Mouse (Mus musculus) liver, embryonic 11.5 days (tissue): Measurements from ENCODE around the gene Endou. TPM values are rescaled to one million over a fixed set of nuclear protein-coding genes. Genes with fewer than 3 reads are reported as not detected.

Source experiments
- ATAC-seq: fragments of 200-750 bp; cut with Nextera tagmentation; replicated peaks from 2 replicates; pipeline ENCODE4 v1.8.0; 2017; ENCODE audit warnings: moderate number of reproducible peaks, mild to moderate bottlenecking, moderate TSS enrichment, moderate library complexity; ENCODE audit not compliant: low FRiP score
- DNase-seq: peaks from one replicate; pipeline ENCODE4 v3.0.0-alpha.2; 2017; ENCODE audit warnings: low spot score
- H3K27ac ChIP-seq: fragments of 300-500 bp; sonication (generic); 2 replicates; pipeline ENCODE4 v1.5.1; 2014; ENCODE audit warnings: mild to moderate bottlenecking, low read depth, low read length, control low read depth
- H3K27me3 ChIP-seq: fragments of 300-500 bp; sonication (generic); replicated peaks from 2 replicates; pipeline ENCODE4 v1.6.1; 2014; ENCODE audit warnings: low read length, mixed read lengths; ENCODE audit not compliant: control insufficient read depth, insufficient read depth
- H3K36me3 ChIP-seq: fragments of 300-500 bp; sonication (generic); 2 replicates; pipeline ENCODE4 v1.6.1; 2014; ENCODE audit warnings: mild to moderate bottlenecking, low read length, moderate library complexity, mixed read lengths; ENCODE audit not compliant: control insufficient read depth, insufficient read depth
- H3K4me1 ChIP-seq: fragments of 300-500 bp; sonication (generic); replicated peaks from 2 replicates; pipeline ENCODE4 v1.6.1; 2014; ENCODE audit warnings: low read length, mixed read lengths; ENCODE audit not compliant: control insufficient read depth, insufficient read depth
- H3K4me2 ChIP-seq: fragments of 300-500 bp; sonication (generic); 2 replicates; pipeline ENCODE4 v1.6.1; 2014; ENCODE audit warnings: mild to moderate bottlenecking, control low read depth, moderate library complexity
- H3K4me3 ChIP-seq: fragments of 300-500 bp; sonication (generic); 2 replicates; pipeline ENCODE4 v1.5.1; 2014; ENCODE audit warnings: low read depth, low read length, control low read depth
- H3K9ac ChIP-seq: fragments of 300-500 bp; sonication (generic); 2 replicates; pipeline ENCODE4 v1.6.1; 2014; ENCODE audit warnings: low read depth, low read length, control low read depth
- H3K9me3 ChIP-seq: fragments of 300-500 bp; sonication (generic); 2 replicates; pipeline ENCODE4 v1.6.1; 2016; ENCODE audit warnings: low read length, inconsistent platforms, mixed read lengths; ENCODE audit not compliant: control insufficient read depth
- WGBS: fragments of 180-500 bp; shearing (Covaris S2); extraction: QIAGEN DNeasy Blood & Tissue Kit; methylation state at CpG from one replicate; pipeline ENCODE4 v1.1.7; 2014; 5-methylcytosine and 5-hydroxymethylcytosine counted together
- polyA plus RNA-seq: library from polyadenylated mRNA; unstranded; fragments of >200 nt; fragmentation: Nextera tagmentation; extraction: Ambion mirVana; gene quantifications from 2 replicates; pipeline ENCODE4 v1.2.1, GENCODE M21; 2014

The Endou gene
- polyA plus RNA-seq, 1 experiment from 2014 or later = not detected

- 0 out of 2 replicates have a peak, but pooled peaks have one; percentile 30 for ATAC-seq
- Histone ChIP-seq H3K36me3 (no peaks in the 10 kb centered on the region), H3K9ac (peak overlapping the region; percentile 42), H3K9me3 (no peaks in the 10 kb centered on the region), H3K4me1 (peaks cover 25% of the 10 kb centered on the region), H3K4me3 (peak overlapping the region; percentile 53), H3K27ac (peak overlapping the region; percentile 34; the same call in 1 of the 2 replicates), H3K4me2 (peak overlapping the region; percentile 90), H3K27me3 (peaks cover 50% of the 10 kb centered on the region)
- 2% methylated on average over 18 of the region's 18 CpGs for WGBS
- no peak for DNase-seq
Measured at GRCm38 (mm10) chr15:97768192-97768591, 37.1 kb upstream of the Endou start.

- Histone ChIP-seq H3K27ac (peak within 1 kb of the TSS; percentile 34; the same call in 1 of the 2 replicates), H3K4me3 (peak within 1 kb of the TSS; percentile 53), H3K9me3 (no peaks in the 10 kb centered on the region), H3K4me1 (peaks cover 18% of the 10 kb centered on the region), H3K27me3 (peaks cover 50% of the 10 kb centered on the region), H3K9ac (peak within 1 kb of the TSS; percentile 42), H3K36me3 (no peaks in the 10 kb centered on the region), H3K4me2 (peak within 1 kb of the TSS; percentile 90)
- peak; percentile 77 for DNase-seq
- peak; percentile 72 for ATAC-seq
- 1% methylated on average over 44 of the region's 44 CpGs for WGBS
Measured at GRCm38 (mm10) chr15:97767280-97768186, 36.4 kb upstream of the Endou start, which contains the start of gene Rapgef3. Gene Rapgef3, minus strand, starts transcription at chr15:97767972.

GRCm38 (mm10) chr15:97766594-97767279 is 35.6 kb upstream of the Endou start:
- H3K27me3 ChIP-seq = peaks cover 50% of the 10 kb centered on the region
- 10% methylated on average over 23 of the region's 23 CpGs for WGBS

GRCm38 (mm10) chr15:97766194-97766593 is 35.1 kb upstream of the Endou start:
- Histone ChIP-seq H3K27ac (no peak overlapping the region), H3K27me3 (peaks cover 50% of the 10 kb centered on the region), H3K36me3 (no peaks in the 10 kb centered on the region), H3K9me3 (no peaks in the 10 kb centered on the region), H3K9ac (no peak overlapping the region), H3K4me2 (peak overlapping the region; percentile 90; the same call in 1 of the 2 replicates), H3K4me1 (peaks cover 17% of the 10 kb centered on the region), H3K4me3 (peak overlapping the region; percentile 53)
- DNase-seq (no peak), ATAC-seq (no peak)
- WGBS = 33% methylated on average over 8 of the region's 8 CpGs

More at GRCm38 (mm10) chr15:97766594-97767279, 35.6 kb upstream of the Endou start:
- peaks cover 17% of the 10 kb centered on the region for H3K4me1 ChIP-seq
- peak overlapping the region; percentile 21; the same call in 1 of the 2 replicates for H3K27ac ChIP-seq
- DNase-seq (no peak), ATAC-seq (0 out of 2 replicates have a peak, but pooled peaks have one; percentile 5)
- H3K4me2 ChIP-seq = peak overlapping the region; percentile 90
- no peak overlapping the region for H3K9ac ChIP-seq
- H3K4me3 ChIP-seq = peak overlapping the region; percentile 53
- no peaks in the 10 kb centered on the region for H3K9me3 ChIP-seq
- no peaks in the 10 kb centered on the region for H3K36me3 ChIP-seq

- Histone ChIP-seq H3K36me3 (no peaks in the 10 kb centered on the region), H3K9me3 (no peaks in the 10 kb centered on the region), H3K27me3 (peaks cover 50% of the 10 kb centered on the region), H3K4me2 (no peak overlapping the region; the same call in 1 of the 2 replicates), H3K9ac (no peak overlapping the region), H3K4me3 (no peak overlapping the region), H3K27ac (no peak overlapping the region), H3K4me1 (peaks cover 17% of the 10 kb centered on the region)
- ATAC-seq (no peak), DNase-seq (no peak)
- 41% methylated on average over 13 of the region's 13 CpGs for WGBS
Measured at GRCm38 (mm10) chr15:97765090-97765794, 34.1 kb upstream of the Endou start.

GRCm38 (mm10) chr15:97764532-97764931 is 33.4 kb upstream of the Endou start:
- no peak overlapping the region for H3K4me2 ChIP-seq

GRCm38 (mm10) chr15:97763256-97764049 is 32.3 kb upstream of the Endou start:
- no peak for ATAC-seq
- peaks cover 38% of the 10 kb centered on the region for H3K27me3 ChIP-seq
- WGBS = 58% methylated on average over 9 of the region's 9 CpGs

More at GRCm38 (mm10) chr15:97764532-97764931, 33.4 kb upstream of the Endou start:
- H3K4me3 ChIP-seq = no peak overlapping the region
- no peak overlapping the region for H3K27ac ChIP-seq
- H3K27me3 ChIP-seq = peaks cover 47% of the 10 kb centered on the region
- peaks cover 19% of the 10 kb centered on the region for H3K4me1 ChIP-seq
- ATAC-seq (no peak), DNase-seq (no peak)
- H3K9me3 ChIP-seq = no peaks in the 10 kb centered on the region
- WGBS = 68% methylated on average over 2 of the region's 2 CpGs
- no peak overlapping the region for H3K9ac ChIP-seq
- no peaks in the 10 kb centered on the region for H3K36me3 ChIP-seq

More at GRCm38 (mm10) chr15:97763256-97764049, 32.3 kb upstream of the Endou start:
- DNase-seq = no peak
- H3K4me3 ChIP-seq = no peak overlapping the region
- H3K36me3 ChIP-seq = no peaks in the 10 kb centered on the region
- peaks cover 19% of the 10 kb centered on the region for H3K4me1 ChIP-seq
- H3K27ac ChIP-seq = no peak overlapping the region
- H3K4me2 ChIP-seq = no peak overlapping the region
- H3K9ac ChIP-seq = no peak overlapping the region
- no peaks in the 10 kb centered on the region for H3K9me3 ChIP-seq
